Mouse (Mus musculus) CH12F3 (cell line): Measurements from ENCODE around the gene Gm49387.

ENCODE experiments used
- in situ Hi-C: fragments of 300-500 bp; cut with MboI; formaldehyde crosslinking; loops from 2 replicates; pipeline ENCODE4 v1.14.3; 2020; ENCODE audit warnings: low sequenced_read_pairs

Gm49387 gene

GRCm38 (mm10) chr14:31543885-31544442 is 96.7 kb downstream of the Gm49387 start:
- in situ Hi-C loops: loop anchor here (10.0 kb wide), 1 partner anchor 59 kb away; no protein-coding TSS in a partner anchor

DNA sequence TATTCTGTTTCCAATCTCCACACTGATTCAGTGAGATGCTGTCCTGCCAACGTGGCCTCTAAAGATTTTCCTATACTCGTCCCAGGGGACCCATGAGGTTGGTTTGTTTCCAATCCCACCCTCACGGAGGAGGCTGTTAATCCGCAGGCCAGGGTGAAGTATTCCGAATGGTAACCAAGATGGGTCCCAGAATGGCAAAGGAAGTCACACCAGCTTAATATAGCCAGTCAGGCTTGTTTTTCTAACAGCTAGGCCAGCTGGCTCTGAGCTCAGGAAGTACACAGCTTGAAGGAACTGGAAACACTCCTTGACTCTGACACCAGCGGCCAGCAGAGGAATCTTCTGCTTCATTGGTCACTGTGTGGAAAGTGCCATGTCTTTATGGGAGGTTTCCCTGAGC is 103.4 kb downstream of the Gm49387 start:
- in situ Hi-C loops: no loop called here

- in situ Hi-C loops: no loop called here
Observed at GRCm38 (mm10) chr14:31532656-31533055, 108.0 kb downstream of the Gm49387 start.

DNA sequence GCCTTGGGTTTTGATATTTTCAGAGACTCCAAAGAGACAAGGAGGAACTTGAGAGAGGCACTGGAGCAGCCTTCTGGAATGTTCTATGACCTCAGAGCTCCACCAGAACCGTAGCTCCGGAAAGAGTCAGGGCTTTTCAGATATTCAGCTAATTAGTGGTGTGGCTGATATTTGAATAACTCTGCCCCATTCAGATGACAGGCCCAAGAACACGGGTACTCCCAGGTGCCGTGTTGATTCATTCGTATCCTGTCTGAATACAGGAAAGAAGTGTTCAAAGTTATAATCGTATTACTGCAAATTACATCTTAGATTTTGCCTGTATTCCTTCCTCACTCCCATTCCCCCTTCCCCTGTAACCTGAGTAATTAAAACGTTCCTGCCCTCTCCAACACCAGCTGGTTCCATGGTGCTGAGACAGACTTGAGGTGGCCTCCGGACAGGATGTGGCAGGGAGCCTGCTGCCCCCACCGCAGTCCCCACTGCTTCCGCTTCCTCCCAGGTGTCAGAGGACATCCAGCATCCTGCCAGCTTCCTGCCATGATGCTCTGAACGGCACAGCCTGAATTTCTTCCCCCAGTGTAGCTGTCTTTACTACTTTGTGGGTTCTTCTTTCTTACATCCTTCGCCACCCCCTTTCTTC is 109.1 kb downstream of the Gm49387 start:
- in situ Hi-C loops: no loop called here

GRCm38 (mm10) chr14:31530847-31531246 is 109.8 kb downstream of the Gm49387 start:
- in situ Hi-C loops: no loop called here

- in situ Hi-C loops: no loop called here
Observed at GRCm38 (mm10) chr14:31525040-31525810, 115.5 kb downstream of the Gm49387 start.

GRCm38 (mm10) chr14:31521318-31521717 is 119.4 kb downstream of the Gm49387 start:
- in situ Hi-C loops: loop anchor here (5.0 kb wide), 1 partner anchor 86 kb away; no protein-coding TSS in a partner anchor

GRCm38 (mm10) chr14:31519165-31519564 is 121.5 kb downstream of the Gm49387 start:
- in situ Hi-C loops: no loop called here

DNA sequence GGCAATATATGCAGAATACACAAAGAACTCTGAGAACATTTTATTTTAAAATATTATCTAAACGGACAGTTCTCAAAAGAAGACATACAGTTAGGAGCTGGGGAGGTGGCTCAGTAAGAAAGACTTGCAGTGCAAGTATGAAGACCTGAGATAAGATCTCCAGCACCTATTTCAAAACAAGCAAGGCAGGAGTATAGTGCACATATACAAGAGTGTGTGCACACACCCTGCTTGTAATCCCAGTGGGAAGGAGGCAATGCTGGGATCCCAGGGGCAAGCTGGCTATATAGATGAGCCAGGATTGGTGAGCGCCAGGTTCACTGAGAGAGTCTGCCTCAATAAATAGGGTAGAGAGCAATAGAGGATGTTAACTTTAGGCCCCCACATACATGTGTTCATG is 124.8 kb downstream of the Gm49387 start:
- in situ Hi-C loops: no loop called here

- in situ Hi-C loops: no loop called here
Observed at GRCm38 (mm10) chr14:31510322-31510721, 130.4 kb downstream of the Gm49387 start.

DNA sequence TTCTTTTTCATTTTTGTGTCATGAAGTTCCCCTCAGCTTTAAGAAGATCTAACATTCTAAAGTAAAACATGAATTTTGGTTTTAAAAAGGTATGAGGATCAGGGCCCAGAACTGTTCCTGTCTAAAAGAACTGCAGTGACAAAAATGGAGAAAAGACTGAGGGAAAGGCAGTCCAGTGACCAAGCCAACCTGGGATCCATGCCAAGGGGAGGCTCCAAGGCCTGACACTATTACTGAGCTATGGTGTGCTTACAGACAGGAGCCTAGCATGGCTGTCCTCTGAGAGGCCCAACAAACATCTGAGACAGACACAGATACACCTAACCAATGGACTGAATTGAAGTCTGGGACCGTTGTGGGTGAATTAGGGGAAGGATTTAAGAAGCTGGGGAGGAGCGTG is 130.8 kb downstream of the Gm49387 start:
- in situ Hi-C loops: no loop called here

GRCm38 (mm10) chr14:31506456-31506855 is 134.2 kb downstream of the Gm49387 start:
- in situ Hi-C loops: no loop called here

GRCm38 (mm10) chr14:31503406-31503805 is 137.3 kb downstream of the Gm49387 start:
- in situ Hi-C loops: no loop called here
